Mouse (Mus musculus) kidney, postnatal 0 days (tissue): ENCODE measurements around the gene Pus10. TPM values are rescaled to one million over a fixed set of nuclear protein-coding genes. Genes with fewer than 3 reads are reported as not detected.
A peak's percentile ranks its signal among the peaks of the same experiment; 100 is the strongest.

ENCODE experiments used
- ATAC-seq: fragments of 200-750 bp; cut with Nextera tagmentation; replicated peaks from 2 replicates; pipeline ENCODE4 v1.8.0; 2017; ENCODE audit warnings: low read depth, moderate number of reproducible peaks, moderate TSS enrichment, moderate library complexity; ENCODE audit not compliant: low FRiP score
- DNase-seq: peaks from one replicate; pipeline ENCODE4 v3.0.0-alpha.2; 2016; ENCODE audit warnings: low spot score
- H3K27ac ChIP-seq: fragments of 300-500 bp; sonication (generic); 2 replicates; pipeline ENCODE4 v1.5.1; 2014; ENCODE audit warnings: mild to moderate bottlenecking
- H3K27me3 ChIP-seq: fragments of 300-500 bp; sonication (generic); 2 replicates; pipeline ENCODE4 v1.6.1; 2014; ENCODE audit warnings: low read length, mixed read lengths; ENCODE audit not compliant: insufficient read depth
- H3K36me3 ChIP-seq: fragments of 300-500 bp; sonication (generic); 2 replicates; pipeline ENCODE4 v1.6.1; 2014; ENCODE audit warnings: low read length, mixed read lengths; ENCODE audit not compliant: insufficient read depth
- H3K4me1 ChIP-seq: fragments of 300-500 bp; sonication (generic); replicated peaks from 2 replicates; pipeline ENCODE4 v1.6.1; 2014; ENCODE audit warnings: antibody characterized with exemption, low read length, mixed read lengths; ENCODE audit not compliant: insufficient read depth
- H3K4me2 ChIP-seq: fragments of 300-500 bp; sonication (generic); 2 replicates; pipeline ENCODE4 v1.6.1; 2014; ENCODE audit warnings: mild to moderate bottlenecking, low read length, moderate library complexity, mixed read lengths
- H3K4me3 ChIP-seq: fragments of 300-500 bp; sonication (generic); replicated peaks from 2 replicates; pipeline ENCODE4 v1.5.1; 2014; ENCODE audit warnings: low read depth, low read length
- H3K9ac ChIP-seq: fragments of 300-500 bp; sonication (generic); 2 replicates; pipeline ENCODE4 v1.6.1; 2014; ENCODE audit warnings: low read depth, low read length
- H3K9me3 ChIP-seq: fragments of 300-500 bp; sonication (generic); replicated peaks from 2 replicates; pipeline ENCODE4 v1.6.1; 2016; ENCODE audit warnings: low read length, inconsistent platforms, mixed read lengths
- CTCF ChIP-seq: IDR thresholded peaks from 2 replicates; pipeline ENCODE4 v1.5.1; 2016; ENCODE audit warnings: antibody characterized with exemption, low read depth, mild to moderate bottlenecking, moderate library complexity
- WGBS: fragments of 180-500 bp; shearing (Covaris S2); extraction: QIAGEN DNeasy Blood & Tissue Kit; methylation state at CpG from one replicate; pipeline ENCODE4 v1.1.7; 2014; 5-methylcytosine and 5-hydroxymethylcytosine counted together
- polyA plus RNA-seq: library from polyadenylated mRNA; unstranded; fragments of >200 nt; fragmentation: Nextera tagmentation; extraction: Ambion mirVana; gene quantifications from 2 replicates; pipeline ENCODE4 v1.2.1, GENCODE M21; 2015

The Pus10 gene
- polyA plus RNA-seq, 1 experiment from 2014 or later = 19.3 TPM

GRCm38 (mm10) chr11:23666526-23666925, 1.1 kb downstream of the Pus10 start:
- ATAC-seq (no peak), DNase-seq (no peak)
- Histone ChIP-seq H3K4me2 (peak overlapping the region; percentile 58), H3K36me3 (peaks cover 3% of the 10 kb centered on the region; the same call in 1 of the 2 replicates), H3K9me3 (no peaks in the 10 kb centered on the region), H3K4me3 (peak overlapping the region; percentile 92), H3K9ac (peak overlapping the region; percentile 94), H3K27ac (peak overlapping the region; percentile 98), H3K27me3 (no peaks in the 10 kb centered on the region), H3K4me1 (0 out of 2 replicates have a peak, but pooled peaks cover 5% of the 10 kb centered on the region)
- TF ChIP-seq CTCF = no peak
- 4% methylated on average over 5 of the region's 5 CpGs for WGBS

- Histone ChIP-seq H3K9ac (no peak overlapping the region), H3K9me3 (no peaks in the 10 kb centered on the region), H3K4me3 (peak overlapping the region; percentile 92), H3K4me2 (peak overlapping the region; percentile 58), H3K27me3 (no peaks in the 10 kb centered on the region), H3K4me1 (0 out of 2 replicates have a peak, but pooled peaks cover 5% of the 10 kb centered on the region), H3K27ac (no peak overlapping the region), H3K36me3 (peaks cover 3% of the 10 kb centered on the region; the same call in 1 of the 2 replicates)
- TF ChIP-seq CTCF = no peak
- 23% methylated on average over 3 of the region's 3 CpGs for WGBS
- ATAC-seq = no peak
- peak; percentile 19 for DNase-seq
Measured at GRCm38 (mm10) chr11:23667128-23667527, 1.7 kb downstream of the Pus10 start.

GRCm38 (mm10) chr11:23672256-23672749, 6.8 kb downstream of the Pus10 start:
- Histone ChIP-seq H3K9me3 (no peaks in the 10 kb centered on the region), H3K27ac (no peak overlapping the region), H3K27me3 (no peaks in the 10 kb centered on the region), H3K36me3 (peaks cover 23% of the 10 kb centered on the region; the same call in 1 of the 2 replicates), H3K4me3 (no peak overlapping the region), H3K4me2 (no peak overlapping the region), H3K4me1 (no peaks in the 10 kb centered on the region), H3K9ac (no peak overlapping the region)
- 76% methylated on average over 4 of the region's 4 CpGs for WGBS
- no peak for ATAC-seq
- no peak for DNase-seq
- TF ChIP-seq CTCF = no peak

GRCm38 (mm10) chr11:23676100-23676499, 10.6 kb downstream of the Pus10 start:
- ATAC-seq = no peak
- TF ChIP-seq CTCF = no peak
- H3K36me3 ChIP-seq = peaks cover 38% of the 10 kb centered on the region

GRCm38 (mm10) chr11:23679044-23679642, 13.7 kb downstream of the Pus10 start:
- peaks cover 42% of the 10 kb centered on the region for H3K36me3 ChIP-seq
- DNase-seq (peak; percentile 79), ATAC-seq (no peak)
- H3K27ac ChIP-seq = no peak overlapping the region
- peak; percentile 83 for TF ChIP-seq CTCF
- H3K9me3 ChIP-seq = no peaks in the 10 kb centered on the region
- H3K27me3 ChIP-seq = no peaks in the 10 kb centered on the region
- WGBS = 49% methylated on average over 3 of the region's 3 CpGs
- H3K4me2 ChIP-seq = no peak overlapping the region
- H3K9ac ChIP-seq = no peak overlapping the region
- no peaks in the 10 kb centered on the region for H3K4me1 ChIP-seq
- no peak overlapping the region for H3K4me3 ChIP-seq

More at GRCm38 (mm10) chr11:23676100-23676499, 10.6 kb downstream of the Pus10 start:
- WGBS = 90% methylated on average over 5 of the region's 5 CpGs
- H3K9ac ChIP-seq = no peak overlapping the region
- no peak for DNase-seq
- H3K27me3 ChIP-seq = no peaks in the 10 kb centered on the region
- no peaks in the 10 kb centered on the region for H3K9me3 ChIP-seq
- H3K4me1 ChIP-seq = no peaks in the 10 kb centered on the region
- H3K4me3 ChIP-seq = no peak overlapping the region
- no peak overlapping the region for H3K27ac ChIP-seq
- no peak overlapping the region for H3K4me2 ChIP-seq

GRCm38 (mm10) chr11:23680435-23680950, 15.0 kb downstream of the Pus10 start:
- peaks cover 35% of the 10 kb centered on the region for H3K36me3 ChIP-seq
- 95% methylated on average over 6 of the region's 6 CpGs for WGBS
- no peak for TF ChIP-seq CTCF

More at GRCm38 (mm10) chr11:23680435-23680950, 15.0 kb downstream of the Pus10 start:
- Histone ChIP-seq H3K4me3 (no peak overlapping the region), H3K4me2 (no peak overlapping the region), H3K27me3 (no peaks in the 10 kb centered on the region), H3K4me1 (no peaks in the 10 kb centered on the region), H3K9me3 (no peaks in the 10 kb centered on the region), H3K27ac (no peak overlapping the region), H3K9ac (no peak overlapping the region)
- no peak for ATAC-seq
- DNase-seq = no peak
